Mouse (Mus musculus) forebrain, embryonic 13.5 days (tissue): ENCODE data around the gene Mospd2. TPM values are rescaled to one million over a fixed set of nuclear protein-coding genes. Genes with fewer than 3 reads are reported as not detected.
A peak's percentile ranks its signal among the peaks of the same experiment; 100 is the strongest.

Source experiments
- ATAC-seq: fragments of 200-750 bp; cut with Nextera tagmentation; 2 replicates; pipeline ENCODE4 v1.8.0; 2017
- H3K27ac ChIP-seq: fragments of 300-500 bp; sonication (generic); 2 replicates; pipeline ENCODE4 v1.5.1; 2015; ENCODE audit warnings: inconsistent platforms, mild to moderate bottlenecking, moderate library complexity
- H3K27me3 ChIP-seq: fragments of 300-500 bp; sonication (generic); 2 replicates; pipeline ENCODE4 v1.6.1; 2015; ENCODE audit warnings: mild to moderate bottlenecking, inconsistent platforms
- H3K36me3 ChIP-seq: fragments of 300-500 bp; sonication (generic); 2 replicates; pipeline ENCODE4 v1.6.1; 2015; ENCODE audit warnings: mild to moderate bottlenecking, inconsistent platforms; ENCODE audit not compliant: poor library complexity, severe bottlenecking
- H3K4me1 ChIP-seq: fragments of 300-500 bp; sonication (generic); 2 replicates; pipeline ENCODE4 v1.6.1; 2015; ENCODE audit warnings: inconsistent platforms
- H3K4me2 ChIP-seq: fragments of 300-500 bp; sonication (generic); 2 replicates; pipeline ENCODE4 v1.6.1; 2015; ENCODE audit warnings: inconsistent platforms, mild to moderate bottlenecking, moderate library complexity
- H3K4me3 ChIP-seq: fragments of 300-500 bp; sonication (generic); 2 replicates; pipeline ENCODE4 v1.5.1; 2015; ENCODE audit warnings: mild to moderate bottlenecking, inconsistent platforms
- H3K9ac ChIP-seq: fragments of 300-500 bp; sonication (generic); 2 replicates; pipeline ENCODE4 v1.6.1; 2015; ENCODE audit warnings: mild to moderate bottlenecking, inconsistent platforms
- H3K9me3 ChIP-seq: fragments of 300-500 bp; sonication (generic); replicated peaks from 2 replicates; pipeline ENCODE4 v1.6.1; 2016; ENCODE audit warnings: inconsistent platforms
- WGBS: fragments of 180-500 bp; shearing (Covaris S2); methylation state at CpG from one replicate; pipeline ENCODE4 v1.1.7; 2015; 5-methylcytosine and 5-hydroxymethylcytosine counted together
- polyA plus RNA-seq: library from polyadenylated mRNA; unstranded; fragments of >200 nt; fragmentation: Nextera tagmentation; extraction: Ambion mirVana; gene quantifications from 2 replicates; pipeline ENCODE4 v1.2.1, GENCODE M21; 2015

Mospd2 gene
- polyA plus RNA-seq, result 15.1 and 15.6 TPM in 2 replicates

- Histone ChIP-seq H3K27ac (peak within 1 kb of the TSS; percentile 48; the same call in 1 of the 2 replicates), H3K36me3 (no peaks in the 10 kb centered on the region), H3K4me1 (peaks cover 11% of the 10 kb centered on the region), H3K9ac (peak within 1 kb of the TSS; percentile 65), H3K9me3 (no peaks in the 10 kb centered on the region), H3K4me2 (peak within 1 kb of the TSS; percentile 58), H3K4me3 (peak within 1 kb of the TSS; percentile 52), H3K27me3 (no peaks in the 10 kb centered on the region)
- ATAC-seq, result peak; percentile 100
- WGBS, result 12% methylated on average over 24 of the region's 26 CpGs
These were observed at the start of gene Mospd2, which contains the start of gene Fancb for GRCm38 (mm10) chrX:164980193-164980775. Mospd2 (minus strand) TSS chrX:164980375. Fancb (plus strand) TSS chrX:164980592.

GRCm38 (mm10) chrX:165004779-165005324 is 24.7 kb upstream of the Mospd2 start, which contains the start of gene Gm17604:
Gm17604 (minus strand) TSS chrX:165004829.
- ATAC-seq, result no peak
- no peaks in the 10 kb centered on the region for H3K36me3 ChIP-seq
- no peak within 1 kb of the TSS for H3K4me3 ChIP-seq

GRCm38 (mm10) chrX:165003141-165003540 is 23.0 kb upstream of the Mospd2 start:
- Histone ChIP-seq H3K4me3 (no peak overlapping the region), H3K4me1 (no peaks in the 10 kb centered on the region), H3K36me3 (no peaks in the 10 kb centered on the region), H3K27ac (no peak overlapping the region), H3K9ac (no peak overlapping the region), H3K27me3 (peaks cover 3% of the 10 kb centered on the region; the same call in 1 of the 2 replicates), H3K9me3 (no peaks in the 10 kb centered on the region), H3K4me2 (no peak overlapping the region)
- no peak for ATAC-seq
- WGBS, result 28% methylated on average over 4 of the region's 4 CpGs

More at GRCm38 (mm10) chrX:165004779-165005324, 24.7 kb upstream of the Mospd2 start, which contains the start of gene Gm17604:
- Histone ChIP-seq H3K4me1 (no peaks in the 10 kb centered on the region), H3K4me2 (no peak within 1 kb of the TSS), H3K27me3 (peaks cover 3% of the 10 kb centered on the region; the same call in 1 of the 2 replicates), H3K27ac (no peak within 1 kb of the TSS), H3K9me3 (no peaks in the 10 kb centered on the region), H3K9ac (no peak within 1 kb of the TSS)

GRCm38 (mm10) chrX:164978866-164979265 is 1.3 kb downstream of the Mospd2 start:
- 97% methylated on average over 2 of the region's 2 CpGs for WGBS
- H3K27me3 ChIP-seq, result no peaks in the 10 kb centered on the region
- no peaks in the 10 kb centered on the region for H3K9me3 ChIP-seq
- H3K4me1 ChIP-seq, result peaks cover 11% of the 10 kb centered on the region
- H3K4me3 ChIP-seq, result no peak overlapping the region
- H3K4me2 ChIP-seq, result peak overlapping the region; percentile 58; the same call in 1 of the 2 replicates
- H3K27ac ChIP-seq, result no peak overlapping the region
- H3K9ac ChIP-seq, result no peak overlapping the region
- ATAC-seq, result no peak
- no peaks in the 10 kb centered on the region for H3K36me3 ChIP-seq

GRCm38 (mm10) chrX:164971206-164971605 is 9.0 kb downstream of the Mospd2 start:
- no peaks in the 10 kb centered on the region for H3K36me3 ChIP-seq
- H3K27ac ChIP-seq, result no peak overlapping the region
- no peaks in the 10 kb centered on the region for H3K9me3 ChIP-seq
- WGBS, result 62% methylated on average over 3 of the region's 3 CpGs
- H3K4me3 ChIP-seq, result no peak overlapping the region
- H3K4me1 ChIP-seq, result no peaks in the 10 kb centered on the region
- H3K9ac ChIP-seq, result no peak overlapping the region
- ATAC-seq, result no peak
- H3K4me2 ChIP-seq, result no peak overlapping the region
- H3K27me3 ChIP-seq, result no peaks in the 10 kb centered on the region

DNA sequence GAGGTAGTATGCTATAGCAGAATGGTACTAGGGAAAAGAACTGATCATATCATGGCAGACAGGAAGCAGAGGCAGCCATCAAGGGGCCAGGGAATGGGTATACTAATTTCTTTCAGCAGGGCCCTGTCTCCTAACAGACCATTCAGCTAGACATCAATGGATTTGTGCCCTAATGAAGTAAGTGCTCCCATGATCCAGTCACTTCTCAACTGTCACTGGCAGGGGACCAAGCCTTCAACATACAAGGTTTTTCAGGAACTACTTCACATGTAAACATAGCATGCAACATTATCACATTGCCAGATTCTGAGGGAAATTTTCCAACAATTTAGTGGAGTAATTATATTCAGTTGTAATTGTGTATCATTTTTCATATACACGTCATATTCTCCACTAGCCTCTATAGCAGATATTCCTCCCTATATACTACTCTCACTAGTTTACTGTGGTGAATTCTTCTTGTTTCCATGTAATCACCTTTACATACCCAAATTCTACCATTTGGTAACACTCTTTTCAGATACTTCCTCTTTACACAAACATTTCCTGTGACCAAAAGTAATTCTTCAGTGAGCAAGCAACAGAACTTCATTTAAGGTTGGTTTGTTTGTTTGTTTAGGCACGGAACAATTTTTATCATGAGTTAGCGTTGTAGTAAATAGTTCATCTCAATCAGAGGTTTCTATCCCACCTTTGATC is 14.3 kb downstream of the Mospd2 start:
- no peak for ATAC-seq
- Histone ChIP-seq H3K9ac (no peak overlapping the region), H3K4me3 (no peak overlapping the region), H3K4me1 (no peaks in the 10 kb centered on the region), H3K27me3 (no peaks in the 10 kb centered on the region), H3K27ac (no peak overlapping the region), H3K9me3 (no peaks in the 10 kb centered on the region), H3K36me3 (no peaks in the 10 kb centered on the region), H3K4me2 (no peak overlapping the region)
- WGBS, result 88% methylated on average over 3 of the region's 3 CpGs

- H3K4me2 ChIP-seq, result no peak overlapping the region
- no peak for ATAC-seq
- no peaks in the 10 kb centered on the region for H3K27me3 ChIP-seq
- 0 out of 2 replicates have a peak, but pooled peaks cover 6% of the 10 kb centered on the region for H3K36me3 ChIP-seq
- 80% methylated on average over 5 of the region's 5 CpGs for WGBS
- H3K27ac ChIP-seq, result no peak overlapping the region
- no peak overlapping the region for H3K9ac ChIP-seq
- no peaks in the 10 kb centered on the region for H3K9me3 ChIP-seq
- H3K4me3 ChIP-seq, result no peak overlapping the region
- H3K4me1 ChIP-seq, result no peaks in the 10 kb centered on the region
These were observed 27.4 kb downstream of the Mospd2 start for GRCm38 (mm10) chrX:164952601-164953375.

- no peak for ATAC-seq
- H3K27me3 ChIP-seq, result no peaks in the 10 kb centered on the region
- 76% methylated on average over 11 of the region's 11 CpGs for WGBS
- H3K27ac ChIP-seq, result no peak overlapping the region
- no peaks in the 10 kb centered on the region for H3K4me1 ChIP-seq
- no peak overlapping the region for H3K4me2 ChIP-seq
- no peak overlapping the region for H3K9ac ChIP-seq
- no peaks in the 10 kb centered on the region for H3K9me3 ChIP-seq
- H3K36me3 ChIP-seq, result 0 out of 2 replicates have a peak, but pooled peaks cover 8% of the 10 kb centered on the region
- H3K4me3 ChIP-seq, result no peak overlapping the region
These were observed 28.2 kb downstream of the Mospd2 start for GRCm38 (mm10) chrX:164951858-164952576.

DNA sequence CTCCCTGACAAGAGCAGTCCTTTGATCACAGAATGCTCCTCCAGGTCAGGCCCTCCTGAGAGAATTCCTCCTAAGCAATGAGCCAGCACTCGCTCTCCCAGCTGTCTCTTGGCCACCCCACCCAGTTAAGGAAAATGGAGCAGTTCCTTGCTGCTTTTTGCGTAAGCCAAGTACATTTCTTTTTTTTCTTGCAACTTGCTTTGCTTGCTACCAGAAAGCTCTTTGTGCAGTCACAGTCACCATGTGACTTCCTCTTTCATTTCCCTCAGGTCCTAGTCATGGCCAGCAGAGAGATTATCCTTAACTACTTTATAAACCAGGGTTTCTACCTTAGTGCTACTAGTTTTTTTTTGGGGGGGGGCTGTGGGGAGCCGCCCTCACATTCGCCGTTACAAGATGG is 38.6 kb downstream of the Mospd2 start:
- Histone ChIP-seq H3K4me2 (no peak overlapping the region), H3K4me3 (no peak overlapping the region), H3K9me3 (no peaks in the 10 kb centered on the region), H3K36me3 (peaks cover 15% of the 10 kb centered on the region), H3K9ac (no peak overlapping the region), H3K4me1 (no peaks in the 10 kb centered on the region), H3K27me3 (no peaks in the 10 kb centered on the region), H3K27ac (no peak overlapping the region)
- no peak for ATAC-seq
- 97% methylated on average over 5 of the region's 5 CpGs for WGBS

- no peak for ATAC-seq
- no peak overlapping the region for H3K4me3 ChIP-seq
- no peaks in the 10 kb centered on the region for H3K9me3 ChIP-seq
- no peak overlapping the region for H3K4me2 ChIP-seq
- H3K36me3 ChIP-seq, result no peaks in the 10 kb centered on the region
- 80% methylated on average over 3 of the region's 3 CpGs for WGBS
- H3K4me1 ChIP-seq, result no peaks in the 10 kb centered on the region
- H3K27ac ChIP-seq, result no peak overlapping the region
- no peaks in the 10 kb centered on the region for H3K27me3 ChIP-seq
- no peak overlapping the region for H3K9ac ChIP-seq
These were observed 67.2 kb downstream of the Mospd2 start for GRCm38 (mm10) chrX:164912993-164913392.

- H3K4me3 ChIP-seq, result no peak overlapping the region
- no peak overlapping the region for H3K4me2 ChIP-seq
- H3K36me3 ChIP-seq, result no peaks in the 10 kb centered on the region
- H3K9ac ChIP-seq, result no peak overlapping the region
- no peak overlapping the region for H3K27ac ChIP-seq
- no peak for ATAC-seq
- H3K27me3 ChIP-seq, result no peaks in the 10 kb centered on the region
- WGBS, result 78% methylated on average over 4 of the region's 4 CpGs
- H3K4me1 ChIP-seq, result no peaks in the 10 kb centered on the region
- no peaks in the 10 kb centered on the region for H3K9me3 ChIP-seq
These were observed 68.0 kb downstream of the Mospd2 start for GRCm38 (mm10) chrX:164912186-164912585.
